Mouse (Mus musculus): ENCODE results near the gene Rbm25.

The Rbm25 gene

DNA sequence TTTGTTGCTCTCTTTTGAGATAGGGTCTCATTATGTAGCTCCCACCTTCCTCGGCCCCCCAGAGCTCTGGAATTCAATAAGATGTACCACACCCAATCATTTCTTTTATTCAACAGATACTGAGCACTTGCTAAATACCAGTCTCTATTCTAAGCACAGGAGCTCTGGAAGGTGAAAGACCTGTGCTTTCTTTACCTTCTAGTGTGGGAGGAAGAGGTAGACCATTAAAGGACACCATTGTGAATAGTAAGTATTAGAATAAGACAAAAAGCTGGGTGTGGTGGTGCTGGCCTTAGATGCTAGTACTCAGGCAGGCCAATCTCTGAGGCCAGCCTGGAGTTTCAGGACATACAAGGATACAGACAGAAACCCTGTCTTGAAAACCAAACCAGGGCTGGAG lies 6.7 kb upstream of the Rbm25 start:
- POLR2A ChIA-PET = interaction anchor here (0.7 to 10.8 kb wide), 40 partner anchors 8 to 138 kb away, joined by 3 to 203 read pairs (median 5); partner anchors contain the start of genes Psen1 (in 2 of the 4), Zfyve1 (in 2 of the 4) and Rbm25 (in 1 of the 4)
- CTCF ChIA-PET = no interaction called here

DNA sequence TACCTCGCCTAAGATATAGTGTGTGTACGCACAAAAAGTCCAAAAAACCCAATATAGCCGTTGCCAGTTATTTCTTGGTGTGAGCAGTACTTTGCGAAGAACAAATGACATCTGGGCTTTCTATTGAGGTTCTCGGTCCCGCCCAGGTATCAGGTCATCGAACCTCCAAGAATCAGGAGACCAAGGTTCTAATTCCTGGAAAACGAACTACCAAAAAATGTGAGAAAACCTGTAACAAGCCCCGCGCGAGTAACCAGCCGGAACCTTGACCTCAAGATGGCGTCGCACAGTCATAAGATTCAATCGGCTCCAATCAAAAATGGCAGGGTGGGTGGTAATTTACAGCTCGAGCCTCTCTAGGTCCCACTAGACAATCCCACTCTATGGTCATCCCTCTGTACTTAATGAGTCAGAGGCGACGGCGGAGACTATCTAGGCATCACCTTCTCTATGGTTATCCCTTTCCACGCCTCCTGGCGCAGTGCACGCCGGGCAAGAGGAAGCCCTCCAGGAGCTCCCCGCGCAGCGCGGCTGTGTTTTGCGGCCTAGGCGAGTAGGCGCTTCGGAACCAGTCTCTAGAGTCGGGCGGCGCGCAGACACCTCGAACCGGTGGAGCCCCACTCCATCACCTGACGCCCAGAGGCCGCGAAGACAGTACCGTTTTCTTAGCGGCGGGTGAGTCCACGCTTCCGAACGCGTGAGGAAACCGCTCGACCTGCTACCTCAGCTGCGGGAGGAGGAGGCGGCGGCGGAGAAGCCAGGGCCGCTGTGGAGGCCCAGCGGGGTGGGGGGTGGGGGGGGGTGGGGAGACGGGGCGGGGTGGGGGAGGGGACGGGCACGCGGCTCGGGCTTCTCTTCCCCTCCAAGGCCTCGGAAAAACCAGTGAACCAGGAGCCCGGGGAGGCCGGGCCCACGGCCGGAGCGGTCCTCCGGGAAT lies 975 bp downstream of the Rbm25 start:
- POLR2A ChIA-PET = interaction anchor here (0.5 to 17.7 kb wide), 155 partner anchors 8 to 1297 kb away, joined by 3 to 712 read pairs (median 5); partner anchors contain the start of genes Zfyve1 (in 4 of the 4), Psen1 (in 3 of the 4), Dpf3 (in 2 of the 4) and Riox1 (in 2 of the 4)
- CTCF ChIA-PET = interaction anchor here in 3 of 4 experiments (0.5 to 1.2 kb wide), 9 partner anchors 12 to 1123 kb away, joined by 3 to 7 read pairs (median 3); partner anchors contain the start of gene Zfyve1 (in 1 of the 3)

DNA sequence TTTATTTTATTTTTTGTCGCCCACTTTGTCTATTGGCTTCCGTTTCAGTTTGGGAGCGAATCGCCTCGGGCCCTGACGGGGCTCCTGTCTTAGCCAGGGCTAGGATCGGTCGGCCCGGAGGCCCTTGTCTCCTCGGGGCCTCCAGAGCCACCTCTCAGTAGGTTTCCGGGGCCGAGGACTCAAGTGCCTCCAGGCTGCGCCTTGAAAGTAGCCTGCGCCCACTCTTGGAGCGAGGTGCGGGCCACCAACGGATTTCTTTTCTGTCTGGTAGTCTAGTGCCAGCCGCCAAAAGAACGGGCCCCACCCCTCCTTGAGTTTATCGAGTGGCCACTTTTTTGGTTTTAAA lies 1.6 kb downstream of the Rbm25 start:
- POLR2A ChIA-PET = interaction anchor here (0.6 to 17.7 kb wide), 118 partner anchors 8 to 1297 kb away, joined by 3 to 712 read pairs (median 7); partner anchors contain the start of genes Zfyve1 (in 4 of the 4), Psen1 (in 3 of the 4), Riox1 (in 2 of the 4) and Acot1 (in 1 of the 4)
- CTCF ChIA-PET = interaction anchor here in 2 of 4 experiments (0.5 to 1.2 kb wide), 4 partner anchors 26 to 1122 kb away, joined by 3 to 4 read pairs (median 3); no protein-coding TSS in a partner anchor

DNA sequence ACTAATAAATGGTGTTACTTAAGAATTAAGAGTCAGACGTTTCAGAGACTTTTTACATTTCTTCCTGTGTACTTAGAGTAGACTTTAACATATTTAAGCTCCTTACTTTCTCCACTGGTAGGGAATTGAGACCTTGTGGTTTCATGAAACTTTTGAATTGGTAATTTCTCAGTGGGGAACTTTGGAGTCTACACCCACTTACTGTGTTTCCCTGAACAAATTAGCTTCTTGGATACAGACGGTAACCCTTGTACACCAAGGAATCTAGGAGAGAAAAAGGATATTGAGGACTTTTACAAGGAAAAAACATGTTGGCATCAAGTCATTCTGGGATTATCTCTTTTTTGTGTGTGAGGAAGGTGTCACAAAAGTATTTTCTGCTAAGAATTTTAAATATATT lies 2.8 kb downstream of the Rbm25 start:
- ChIA-PET POLR2A (interaction anchor here (0.7 to 17.7 kb wide), 19 partner anchors 10 to 110 kb away, joined by 3 to 712 read pairs (median 38); partner anchors contain the start of genes Zfyve1 (in 3 of the 4) and Psen1 (in 1 of the 4)), CTCF (interaction anchor here in 1 of 4 experiments (0.7 kb wide), 1 partner anchor 102 kb away, joined by 3 read pairs; no protein-coding TSS in a partner anchor)

DNA sequence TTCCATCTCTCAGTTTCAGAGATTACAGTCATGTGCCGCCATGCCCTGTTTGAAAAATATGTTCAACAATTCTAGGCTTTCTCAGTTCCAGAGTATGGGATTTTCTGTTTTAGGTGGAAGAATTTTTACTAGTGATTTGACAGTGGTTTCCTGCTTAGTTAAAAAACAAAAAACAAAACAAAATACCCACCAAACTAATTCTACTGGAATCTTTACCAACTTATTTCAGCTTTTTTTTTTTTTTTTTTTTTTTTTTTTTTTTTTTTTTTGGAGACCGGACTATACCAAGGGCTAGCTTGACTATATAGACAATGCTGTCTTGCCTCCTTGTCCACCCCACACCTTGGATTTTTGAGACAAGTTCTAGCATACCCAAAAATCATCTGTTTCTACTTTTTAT lies 10.2 kb downstream of the Rbm25 start:
- POLR2A ChIA-PET = interaction anchor here (0.7 to 18.4 kb wide), 24 partner anchors 2 to 48 kb away, joined by 3 to 712 read pairs (median 6); partner anchors contain the start of genes Rbm25 (in 2 of the 4) and Psen1 (in 1 of the 4)
- CTCF ChIA-PET = no interaction called here

DNA sequence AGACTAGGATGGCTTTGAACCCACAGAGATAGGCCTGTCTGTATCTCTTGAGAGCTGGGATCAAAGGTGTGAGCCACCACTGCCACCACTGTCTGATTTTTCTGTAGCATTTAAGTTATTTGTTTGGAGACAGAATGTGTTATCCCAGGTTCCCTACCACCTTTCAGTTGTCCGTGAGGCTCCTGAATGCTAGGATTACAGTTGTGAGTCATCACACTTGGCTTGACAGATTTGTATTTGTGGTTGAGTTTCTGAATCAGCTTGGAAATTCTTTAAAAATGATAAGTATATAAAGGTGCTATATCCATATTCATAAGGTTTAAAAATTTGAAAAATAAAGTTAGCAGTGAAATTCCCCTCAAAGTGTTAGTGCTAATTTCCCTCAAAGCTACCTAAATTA lies 12.1 kb downstream of the Rbm25 start:
- ChIA-PET POLR2A (interaction anchor here (0.5 to 18.4 kb wide), 17 partner anchors 3 to 828 kb away, joined by 3 to 712 read pairs (median 5); partner anchors contain the start of genes Psen1 (in 2 of the 4), Rbm25 (in 2 of the 4) and Zfyve1 (in 1 of the 4)), CTCF (interaction anchor here in 1 of 4 experiments (0.7 kb wide), 2 partner anchors 38 to 112 kb away, joined by 3 to 7 read pairs; no protein-coding TSS in a partner anchor)

DNA sequence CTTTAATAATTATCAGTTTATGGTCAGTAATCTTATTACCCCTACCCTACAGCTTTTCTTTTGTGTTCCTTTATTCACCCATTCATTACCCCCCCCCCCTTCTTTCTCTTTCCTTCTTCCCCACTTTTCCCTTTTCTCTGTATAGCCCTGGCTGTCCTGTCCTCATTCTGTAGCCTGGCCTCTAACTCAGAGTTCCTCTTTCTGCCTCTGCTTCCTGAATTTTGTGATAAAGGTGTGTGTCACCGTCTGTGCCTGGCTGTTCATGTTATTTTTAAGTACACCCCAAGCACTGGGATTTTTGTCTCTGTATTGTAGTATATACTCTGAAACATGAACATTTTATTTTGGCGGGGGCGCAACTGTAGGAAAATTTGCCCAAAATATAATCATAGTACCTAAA lies 19.3 kb downstream of the Rbm25 start:
- ChIA-PET POLR2A (interaction anchor here (0.6 to 18.4 kb wide), 25 partner anchors 9 to 284 kb away, joined by 3 to 712 read pairs (median 3); partner anchors contain the start of genes Psen1 (in 3 of the 4) and Rbm25 (in 2 of the 4)), CTCF (interaction anchor here in 3 of 4 experiments (0.6 kb wide), 4 partner anchors 14 to 690 kb away, joined by 3 to 10 read pairs (median 6); no protein-coding TSS in a partner anchor)

DNA sequence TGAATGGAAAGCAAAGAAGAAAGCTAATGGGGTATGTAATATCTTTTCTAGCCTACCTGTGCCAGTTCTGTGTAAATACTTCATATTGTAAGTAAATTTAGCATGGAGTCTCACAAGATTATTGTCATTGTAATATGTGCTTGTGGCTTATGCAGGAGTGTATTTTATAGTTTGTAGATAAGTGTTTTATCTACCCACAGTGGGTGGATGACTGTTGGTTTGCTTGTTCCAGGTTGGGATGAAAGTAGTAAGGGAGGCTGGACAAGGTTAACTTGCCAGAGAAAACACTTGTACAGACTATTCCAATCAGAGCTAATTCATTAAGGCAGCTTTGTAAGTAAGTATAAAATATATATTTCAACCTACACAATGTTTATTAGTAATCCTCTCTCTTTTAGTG lies 20.4 kb downstream of the Rbm25 start:
- CTCF ChIA-PET = no interaction called here

DNA sequence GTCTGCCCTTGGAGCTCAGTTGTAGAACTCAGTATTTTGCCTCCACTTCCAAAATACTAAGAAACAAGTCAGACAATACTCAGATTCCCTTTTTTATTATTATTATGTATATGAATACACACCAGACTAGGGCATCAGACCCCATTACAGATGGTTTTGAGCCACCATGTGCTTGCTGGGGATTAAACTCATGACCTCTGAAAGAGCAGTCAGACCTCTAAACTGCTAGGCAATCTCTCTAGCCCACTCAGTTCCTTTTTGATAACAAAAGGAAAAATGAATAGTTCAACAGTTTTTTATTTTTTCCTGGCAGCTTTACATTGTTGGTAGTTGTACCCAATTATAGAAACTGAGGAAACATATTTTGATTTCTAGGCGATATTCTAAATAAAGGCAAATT lies 54.4 kb downstream of the Rbm25 start:
- POLR2A ChIA-PET = interaction anchor here (0.6 to 5.7 kb wide), 13 partner anchors 9 to 125 kb away, joined by 3 to 39 read pairs (median 5); partner anchors contain the start of gene Rbm25 (in 1 of the 4)

More for the DNA sequence above, 20.4 kb downstream of the Rbm25 start:
- POLR2A ChIA-PET = interaction anchor here (0.6 to 18.4 kb wide), 19 partner anchors 9 to 47 kb away, joined by 3 to 712 read pairs (median 4); partner anchors contain the start of genes Rbm25 (in 2 of the 4) and Psen1 (in 1 of the 4)

DNA sequence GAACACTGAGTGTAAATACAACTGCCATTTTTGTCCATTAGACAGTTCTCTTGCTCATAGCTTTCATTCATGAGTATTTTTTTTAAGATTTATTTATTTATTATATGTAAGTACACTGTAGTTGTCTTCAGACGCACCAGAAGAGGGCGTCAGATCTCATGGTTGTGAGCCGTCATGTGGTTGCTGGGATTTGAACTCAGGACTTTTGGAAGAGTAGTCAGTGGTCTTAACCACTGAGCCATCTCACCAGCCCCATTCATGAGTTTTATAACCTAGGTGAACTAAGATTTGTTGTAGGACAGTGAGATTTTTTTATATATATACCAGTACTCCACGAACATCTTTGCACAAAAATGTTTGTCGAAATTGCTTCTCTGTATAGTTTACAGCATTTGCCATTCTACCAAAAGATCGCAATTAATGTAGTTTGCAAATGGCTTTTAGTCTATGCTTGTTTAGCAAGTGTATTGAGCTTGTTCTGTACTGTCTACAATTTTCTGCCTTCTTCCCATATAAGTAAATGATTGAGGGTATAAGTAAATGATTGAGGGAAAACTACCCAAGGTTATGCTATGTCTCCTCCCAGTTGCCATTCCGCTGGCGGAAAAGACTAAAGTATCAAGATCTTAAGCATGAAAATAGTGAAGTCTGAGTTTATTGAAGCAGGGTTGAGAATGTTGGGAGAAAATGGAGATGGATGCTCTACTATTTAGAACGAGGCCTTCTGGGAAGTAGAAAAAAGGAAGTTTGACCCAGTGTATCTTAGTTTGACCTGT lies 55.7 kb downstream of the Rbm25 start:
- ChIA-PET CTCF (interaction anchor here in 1 of 4 experiments (1.0 kb wide), 1 partner anchor 31 kb away, joined by 3 read pairs; no protein-coding TSS in a partner anchor), POLR2A (interaction anchor here in 3 of 4 experiments (0.7 to 5.7 kb wide), 21 partner anchors 9 to 264 kb away, joined by 3 to 41 read pairs (median 9); partner anchors contain the start of genes Rbm25 (in 2 of the 3) and Riox1 (in 1 of the 3))

More for the DNA sequence above, 54.4 kb downstream of the Rbm25 start:
- CTCF ChIA-PET = interaction anchor here in 2 of 4 experiments (0.5 to 1.0 kb wide), 2 partner anchors 30 to 665 kb away, joined by 3 to 9 read pairs; no protein-coding TSS in a partner anchor

DNA sequence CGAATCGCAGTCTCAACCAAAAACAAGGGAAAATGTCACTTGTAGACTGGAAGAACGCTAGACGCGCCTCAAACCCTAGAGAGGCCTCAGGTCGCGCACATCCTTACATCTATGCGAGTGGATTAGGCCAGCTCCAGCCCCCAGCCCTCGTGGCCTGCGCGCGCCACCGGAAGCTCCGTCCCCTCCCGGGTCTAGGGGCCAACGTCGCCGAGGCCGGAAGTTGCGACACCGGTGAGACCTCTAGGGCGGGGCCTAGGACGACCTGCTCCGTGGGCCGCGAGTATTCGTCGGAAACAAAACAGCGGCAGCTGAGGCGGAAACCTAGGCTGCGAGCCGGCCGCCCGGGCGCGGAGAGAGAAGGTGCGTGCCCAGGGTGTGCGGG lies 56.9 kb downstream of the Rbm25 start, which contains the start of gene Psen1:
Psen1 (plus strand) TSS at position 219 of the 382 bp plus-strand sequence.
- ChIA-PET POLR2A (interaction anchor here (0.5 to 5.6 kb wide), 71 partner anchors 8 to 1245 kb away, joined by 3 to 41 read pairs (median 5); partner anchors contain the start of genes Rbm25 (in 3 of the 4), Riox1 (in 2 of the 4), Zfyve1 (in 2 of the 4) and Dcaf4 (in 1 of the 4)), CTCF (interaction anchor here in 2 of 4 experiments (0.8 to 1.5 kb wide), 3 partner anchors 26 to 376 kb away, joined by 3 to 5 read pairs (median 4); no protein-coding TSS in a partner anchor)

DNA sequence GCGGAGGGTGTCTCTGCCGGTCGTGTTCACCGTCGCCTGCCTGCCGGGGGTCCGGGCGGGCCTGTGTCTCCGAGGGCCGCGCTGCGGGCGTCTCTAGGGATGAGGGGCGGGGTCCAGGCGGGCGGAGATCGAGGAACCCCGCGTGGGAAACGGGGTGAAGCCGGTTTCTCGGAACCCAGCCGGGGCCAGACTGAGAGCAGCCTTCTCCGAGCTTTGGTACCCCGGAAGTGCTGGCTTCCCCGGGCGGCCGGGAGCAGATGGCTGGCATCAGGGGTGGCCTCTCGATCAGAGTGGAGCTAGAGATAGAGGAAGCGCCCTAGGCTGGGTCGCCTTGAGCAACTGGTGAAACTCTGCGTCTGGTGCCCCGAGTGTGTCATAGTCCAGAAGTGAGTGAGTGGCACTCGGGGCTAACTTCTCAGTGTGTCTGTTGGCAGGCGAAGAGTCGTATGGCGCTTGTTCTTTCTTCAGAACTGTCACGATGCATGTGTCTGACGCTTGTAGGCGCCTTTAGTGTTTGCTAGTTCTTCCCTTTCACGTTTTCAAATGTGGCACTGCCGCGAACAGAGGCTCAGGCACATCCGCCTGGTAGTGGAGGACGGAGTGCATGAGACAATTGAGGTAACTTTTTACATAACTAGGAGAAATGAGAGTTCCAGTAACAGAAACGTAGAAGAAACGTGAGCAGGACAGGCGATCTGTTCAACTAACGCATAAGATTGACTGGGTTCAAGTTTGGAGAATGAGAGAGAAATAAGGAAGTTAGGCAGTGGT lies 57.5 kb downstream of the Rbm25 start:
- POLR2A ChIA-PET = interaction anchor here (0.5 to 5.6 kb wide), 72 partner anchors 7 to 262 kb away, joined by 3 to 41 read pairs (median 5); partner anchors contain the start of genes Rbm25 (in 3 of the 4), Riox1 (in 2 of the 4), Zfyve1 (in 2 of the 4) and Dcaf4 (in 1 of the 4)
- CTCF ChIA-PET = interaction anchor here in 2 of 4 experiments (0.8 to 1.5 kb wide), 3 partner anchors 26 to 375 kb away, joined by 3 to 5 read pairs (median 4); no protein-coding TSS in a partner anchor

DNA sequence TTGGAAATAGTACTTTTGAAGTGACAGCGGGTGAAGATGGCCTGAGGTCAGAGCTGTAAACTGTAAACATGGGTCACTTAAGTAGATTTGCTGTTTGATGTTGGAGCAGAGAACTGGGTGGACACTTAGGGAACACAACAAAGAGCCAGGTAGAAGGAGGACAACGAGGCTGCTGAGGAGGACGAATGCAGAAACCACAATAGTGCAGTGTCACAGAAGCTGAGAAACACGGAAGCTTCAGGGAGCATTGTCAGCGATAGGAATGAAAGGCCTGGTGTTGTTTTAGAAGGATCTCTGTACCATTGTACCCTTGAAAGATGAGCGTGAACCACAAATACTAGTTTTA lies 58.0 kb downstream of the Rbm25 start:
- POLR2A ChIA-PET = interaction anchor here (0.6 to 5.6 kb wide), 38 partner anchors 8 to 243 kb away, joined by 3 to 41 read pairs (median 5); partner anchors contain the start of gene Rbm25 (in 3 of the 4)
- CTCF ChIA-PET = interaction anchor here in 2 of 4 experiments (1.3 to 1.5 kb wide), 2 partner anchors 25 to 83 kb away, joined by 3 to 4 read pairs; no protein-coding TSS in a partner anchor

DNA sequence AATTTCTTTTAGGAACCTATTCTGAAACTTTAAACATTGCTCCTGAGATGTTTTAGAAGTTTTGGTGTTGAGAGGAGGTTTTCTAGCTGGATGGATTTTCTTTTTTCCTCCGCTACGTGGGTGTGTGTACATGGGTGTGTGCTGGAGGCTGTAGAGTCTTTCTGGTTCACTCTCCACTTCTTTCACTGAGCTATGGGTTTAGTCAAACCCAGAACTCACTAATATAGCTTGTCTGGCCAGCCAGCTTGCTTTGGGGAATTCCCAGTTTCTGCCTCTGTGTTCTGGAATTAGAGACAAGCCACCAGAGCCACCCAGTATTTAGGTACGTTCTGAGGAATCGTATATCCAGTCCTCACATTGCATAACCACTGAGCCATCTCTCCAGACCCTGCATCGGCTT lies 63.0 kb downstream of the Rbm25 start:
- ChIA-PET POLR2A (interaction anchor here in 3 of 4 experiments (0.6 to 3.0 kb wide), 21 partner anchors 8 to 1456 kb away, joined by 3 to 12 read pairs (median 4); partner anchors contain the start of gene Zfyve1 (in 1 of the 3)), CTCF (interaction anchor here in 1 of 4 experiments (0.7 kb wide), 1 partner anchor 26 kb away, joined by 5 read pairs; no protein-coding TSS in a partner anchor)

DNA sequence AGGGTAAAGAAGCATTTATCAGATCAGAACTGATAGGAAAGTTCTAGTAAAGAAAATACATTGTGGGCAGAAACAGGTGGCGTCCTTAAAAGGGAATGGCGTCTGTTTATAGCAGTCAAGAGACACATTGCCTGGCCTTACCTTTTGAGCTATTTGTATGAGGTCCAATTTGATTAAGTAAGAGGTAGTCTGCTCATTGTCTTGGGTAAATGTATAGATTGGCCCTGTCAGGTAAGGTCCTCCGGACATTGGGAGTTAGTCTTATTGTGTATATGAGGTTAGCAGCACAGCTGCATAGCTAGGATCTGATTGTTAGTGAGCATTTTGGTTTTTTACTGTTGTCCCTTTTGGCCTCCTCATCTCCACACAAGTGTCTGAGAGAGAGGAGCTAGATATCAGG lies 63.6 kb downstream of the Rbm25 start:
- CTCF ChIA-PET = interaction anchor here in 2 of 4 experiments (0.5 to 1.1 kb wide), 2 partner anchors 19 to 499 kb away, joined by 3 read pairs; no protein-coding TSS in a partner anchor
- POLR2A ChIA-PET = interaction anchor here in 2 of 4 experiments (0.6 to 3.0 kb wide), 13 partner anchors 9 to 98 kb away, joined by 3 to 12 read pairs (median 4); partner anchors contain the start of gene Zfyve1 (in 1 of the 2)

DNA sequence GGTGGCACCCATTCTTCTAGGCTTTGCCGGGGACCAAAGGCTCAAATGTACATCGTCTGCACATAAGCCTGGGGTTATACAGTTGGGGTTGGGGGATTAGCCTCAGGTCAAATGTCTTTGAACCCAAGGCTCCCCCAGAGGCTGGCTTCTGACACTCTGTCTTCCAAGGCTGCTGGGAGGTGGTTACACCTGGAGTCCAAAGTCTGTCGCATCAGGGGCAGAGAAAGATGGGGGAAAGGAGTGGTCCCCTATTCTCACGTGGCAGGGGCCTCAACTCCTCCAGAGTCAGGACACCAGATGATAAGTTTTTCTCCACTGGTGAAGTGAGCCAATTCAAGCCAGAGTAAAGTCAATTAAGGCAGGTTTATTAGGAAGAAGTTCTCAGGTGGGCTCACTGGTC lies 67.6 kb downstream of the Rbm25 start:
- ChIA-PET CTCF (no interaction called here), POLR2A (interaction anchor here in 1 of 4 experiments (1.5 kb wide), 1 partner anchor 9 kb away, joined by 3 read pairs; no protein-coding TSS in a partner anchor)
